Mouse (Mus musculus): ENCODE data around the gene Nkain4.

Gene Nkain4

DNA sequence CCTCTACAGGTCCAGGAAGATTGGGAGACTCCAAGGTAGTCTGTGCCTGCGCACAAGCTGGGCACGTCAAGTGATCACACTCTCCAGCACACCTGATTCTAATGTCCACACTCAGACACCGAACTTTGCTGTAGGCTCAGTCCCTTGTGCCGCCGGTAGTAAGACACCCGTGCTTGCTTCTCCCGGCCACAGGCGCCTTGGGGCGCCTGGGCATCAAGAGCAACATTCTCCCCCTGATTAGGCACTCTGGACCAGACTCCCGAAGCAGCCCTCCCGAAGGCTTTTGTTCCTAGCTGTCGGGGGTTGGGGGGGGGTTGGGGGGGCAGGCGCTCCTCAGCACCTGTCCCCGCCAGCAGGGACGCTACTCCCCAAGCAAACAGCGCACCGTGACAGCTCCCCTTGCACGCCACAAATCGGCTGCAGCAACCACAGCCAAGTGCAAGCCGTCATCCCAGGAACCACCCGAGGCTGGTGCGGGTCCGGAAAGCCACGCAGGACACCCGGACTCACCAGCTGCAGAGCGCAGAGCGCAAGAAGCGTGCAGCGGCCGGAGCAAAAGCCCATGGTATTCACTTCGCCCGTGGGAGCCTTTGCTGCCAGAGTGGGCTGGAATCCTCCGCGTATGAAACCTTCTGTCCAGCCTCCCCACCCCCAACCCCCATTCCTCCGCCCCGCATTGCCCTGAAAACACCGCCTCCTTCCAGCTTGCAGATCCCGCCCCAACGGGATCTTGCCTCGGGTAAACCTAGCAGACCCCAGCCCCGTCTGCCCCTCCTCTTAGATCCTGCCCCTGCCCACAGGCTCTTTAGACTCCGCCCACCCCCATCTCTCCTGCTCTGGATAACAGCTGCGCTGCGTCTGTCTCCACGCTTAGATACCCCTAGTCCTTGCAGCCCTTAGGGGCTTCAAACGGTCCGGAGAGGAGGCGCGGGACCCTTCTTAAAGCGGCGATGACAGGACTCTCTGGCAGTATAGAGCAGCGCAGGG lies at the start of gene Nkain4:
Gene Nkain4, minus strand, starts transcription at position 639 of the 987 bp plus-strand sequence.
- DNase-seq (ENCODE audit: extremely low read depth, low read depth, low spot score), result no peak

DNA sequence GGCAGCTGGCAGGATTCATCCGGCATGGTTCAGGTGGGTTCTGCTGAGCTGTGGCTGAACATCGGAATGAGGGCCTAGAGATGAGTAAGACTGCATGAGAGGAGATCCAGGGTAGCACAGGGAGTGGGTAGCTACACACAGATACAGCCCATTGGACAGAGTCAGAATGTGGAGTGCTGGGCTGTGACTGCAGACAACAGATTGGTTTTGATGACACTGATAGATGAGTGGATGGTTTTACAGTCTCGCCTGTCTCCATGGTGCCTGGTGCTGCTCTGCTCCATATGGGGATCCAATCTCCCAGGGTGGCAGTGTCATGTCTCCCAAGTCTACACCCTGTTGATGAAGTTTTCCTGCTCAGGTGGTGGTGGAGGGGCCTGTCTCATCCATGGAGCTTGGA lies 42.4 kb upstream of the Nkain4 start:
- DNase-seq (ENCODE audit: extremely low read depth, low read depth, low spot score), result no peak

- no peak for DNase-seq (ENCODE audit: extremely low read depth, low read depth, low spot score)
Observed at GRCm38 (mm10) chr2:180996436-180996835, 41.9 kb upstream of the Nkain4 start.

- DNase-seq (ENCODE audit: extremely low read depth, low read depth, low spot score), result no peak
Observed at GRCm38 (mm10) chr2:180995457-180995856, 41.0 kb upstream of the Nkain4 start.

GRCm38 (mm10) chr2:180994360-180994759 lies 39.9 kb upstream of the Nkain4 start:
- DNase-seq (ENCODE audit: extremely low read depth, low read depth, low spot score), result no peak

- DNase-seq (ENCODE audit: extremely low read depth, low read depth, low spot score), result no peak
Observed at GRCm38 (mm10) chr2:180990347-180990746, 35.8 kb upstream of the Nkain4 start.

DNA sequence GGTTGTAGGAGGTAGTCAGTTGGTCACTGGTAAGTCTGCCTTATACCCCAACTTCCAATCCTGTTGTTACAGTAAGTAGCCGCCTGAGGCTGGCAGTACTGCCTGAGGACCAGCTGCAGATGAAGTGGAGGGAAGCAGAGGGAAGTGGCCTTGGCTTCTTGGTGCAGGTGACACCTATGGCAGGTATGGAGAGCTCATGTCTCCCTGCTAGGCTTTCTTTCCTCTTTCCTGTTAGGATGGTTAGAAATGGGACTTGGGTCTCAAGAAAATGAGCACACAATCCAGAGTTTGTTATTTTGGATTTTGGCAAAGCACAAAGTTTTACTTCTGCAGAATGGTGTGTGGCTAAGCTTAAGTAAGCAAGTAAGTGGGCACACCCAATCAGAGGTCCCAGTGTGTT lies 34.4 kb upstream of the Nkain4 start:
- DNase-seq (ENCODE audit: extremely low read depth, low read depth, low spot score), result no peak

- no peak for DNase-seq (ENCODE audit: extremely low read depth, low read depth, low spot score)
Observed at GRCm38 (mm10) chr2:180988347-180988913, 33.9 kb upstream of the Nkain4 start.

GRCm38 (mm10) chr2:180987432-180988030 lies 33.0 kb upstream of the Nkain4 start:
- DNase-seq (ENCODE audit: extremely low read depth, low read depth, low spot score), result no peak

DNA sequence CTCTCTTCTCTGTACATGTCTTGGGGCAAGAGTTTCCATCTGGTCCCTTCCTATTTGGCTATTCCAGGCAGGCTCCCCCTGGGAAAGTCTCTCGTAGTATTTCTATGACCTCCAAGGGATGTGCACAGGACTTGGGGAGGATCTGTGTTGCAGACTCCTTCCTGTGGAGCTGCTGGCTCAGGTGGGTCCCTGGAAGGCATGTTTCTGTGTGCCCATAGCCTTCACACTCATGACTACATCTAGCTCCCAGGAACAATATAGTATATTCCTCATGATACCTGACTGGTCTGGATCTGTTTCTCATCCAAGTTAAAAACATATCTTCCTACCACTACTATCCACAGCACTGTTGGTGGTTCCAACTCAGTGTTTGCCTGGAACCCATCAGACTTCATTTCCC lies 32.5 kb upstream of the Nkain4 start:
- no peak for DNase-seq (ENCODE audit: extremely low read depth, low read depth, low spot score)

GRCm38 (mm10) chr2:180986449-180986848 lies 31.9 kb upstream of the Nkain4 start, which contains the start of gene Col20a1:
TSS of gene Col20a1 (plus strand) at chr2:180986535.
- no peak for DNase-seq (ENCODE audit: extremely low read depth, low read depth, low spot score)

DNA sequence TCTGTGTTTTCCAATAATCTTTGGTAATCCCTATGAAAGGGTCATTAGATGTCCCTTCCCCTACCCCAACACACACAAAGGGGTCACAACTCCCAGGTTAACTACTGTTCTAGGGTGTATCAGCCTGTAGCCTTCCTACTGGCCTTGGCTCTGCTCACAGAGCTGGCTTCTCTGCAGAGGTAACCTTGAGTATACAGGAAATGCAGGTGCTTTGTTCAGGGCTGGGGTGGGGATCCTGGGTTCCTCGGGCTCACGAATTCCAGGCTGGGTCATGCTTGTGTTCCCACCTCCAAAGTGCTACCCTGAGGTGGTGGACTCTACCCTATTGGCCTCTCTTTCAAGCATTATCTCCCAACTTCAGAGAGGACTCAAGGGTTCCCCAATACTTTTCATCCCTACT lies 31.1 kb upstream of the Nkain4 start:
- no peak for DNase-seq (ENCODE audit: extremely low read depth, low read depth, low spot score)

DNA sequence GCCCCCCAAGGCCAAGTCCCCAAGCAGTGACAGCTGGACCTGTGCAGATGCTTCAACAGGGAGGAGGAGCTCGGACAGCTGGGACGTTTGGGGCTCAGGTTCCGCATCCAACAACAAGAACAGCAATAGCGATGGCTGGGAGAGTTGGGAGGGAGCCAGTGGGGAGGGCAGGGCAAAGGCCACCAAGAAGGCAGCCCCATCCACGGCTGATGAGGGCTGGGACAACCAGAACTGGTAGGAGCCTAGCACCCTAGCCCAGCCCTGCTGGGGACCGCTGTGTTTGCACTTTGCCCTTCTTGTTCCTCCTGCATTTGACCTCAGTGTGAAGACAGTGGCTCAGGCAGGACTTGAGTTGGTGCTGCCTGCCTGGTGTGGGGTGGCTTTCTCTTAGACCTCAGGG lies 26.6 kb upstream of the Nkain4 start:
- DNase-seq (ENCODE audit: extremely low read depth, low read depth, low spot score), result no peak

DNA sequence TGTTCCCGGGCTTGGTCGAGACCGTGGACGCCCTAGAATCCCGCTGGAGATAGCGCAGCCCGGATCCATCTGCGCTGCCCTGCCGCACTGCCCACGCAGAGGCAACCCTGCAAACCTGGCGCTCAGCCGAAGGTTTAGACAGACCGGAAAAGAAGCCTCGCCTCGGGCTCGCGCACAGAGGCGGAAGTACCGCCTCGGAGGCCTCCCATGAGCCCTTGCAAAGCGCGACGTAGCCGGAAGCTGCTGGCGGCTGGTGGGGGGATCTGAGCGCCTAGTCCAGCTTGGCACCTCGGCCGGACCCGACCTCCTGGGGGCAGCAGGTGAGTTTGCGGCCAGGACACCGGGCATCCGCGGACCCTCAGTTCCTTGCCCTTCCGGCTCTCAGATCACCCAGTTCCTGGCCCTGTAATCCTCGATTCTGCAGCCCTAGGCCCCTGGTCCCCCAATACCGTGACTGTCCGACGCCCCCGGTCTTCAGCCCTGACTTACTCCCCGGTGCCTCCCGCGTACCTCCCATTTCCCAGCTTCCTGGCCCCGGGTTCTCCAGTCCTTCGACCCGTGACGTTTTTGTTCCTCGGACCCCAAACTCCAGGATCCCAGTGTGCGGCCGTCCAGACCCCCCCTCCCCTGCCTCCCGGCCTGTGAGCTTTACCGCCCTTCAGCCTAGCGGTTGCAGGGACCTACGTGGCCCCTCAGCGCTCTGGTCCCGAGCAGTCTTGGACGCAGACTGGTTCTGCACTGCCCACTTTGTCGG lies 12.7 kb upstream of the Nkain4 start, which contains the start of gene Arfgap1:
Gene Arfgap1, plus strand, starts transcription at position 216 of the 754 bp plus-strand sequence.
- DNase-seq (ENCODE audit: extremely low read depth, low read depth, low spot score), result peak; percentile 52

GRCm38 (mm10) chr2:180966092-180966882 lies 11.8 kb upstream of the Nkain4 start:
- DNase-seq (ENCODE audit: extremely low read depth, low read depth, low spot score), result no peak

- no peak for DNase-seq (ENCODE audit: extremely low read depth, low read depth, low spot score)
Observed at GRCm38 (mm10) chr2:180963956-180964355, 9.5 kb upstream of the Nkain4 start.

- no peak for DNase-seq (ENCODE audit: extremely low read depth, low read depth, low spot score)
Observed at GRCm38 (mm10) chr2:180962616-180963308, 8.3 kb upstream of the Nkain4 start.

- DNase-seq (ENCODE audit: extremely low read depth, low read depth, low spot score), result no peak
Observed at GRCm38 (mm10) chr2:180960187-180960586, 5.7 kb upstream of the Nkain4 start.

DNA sequence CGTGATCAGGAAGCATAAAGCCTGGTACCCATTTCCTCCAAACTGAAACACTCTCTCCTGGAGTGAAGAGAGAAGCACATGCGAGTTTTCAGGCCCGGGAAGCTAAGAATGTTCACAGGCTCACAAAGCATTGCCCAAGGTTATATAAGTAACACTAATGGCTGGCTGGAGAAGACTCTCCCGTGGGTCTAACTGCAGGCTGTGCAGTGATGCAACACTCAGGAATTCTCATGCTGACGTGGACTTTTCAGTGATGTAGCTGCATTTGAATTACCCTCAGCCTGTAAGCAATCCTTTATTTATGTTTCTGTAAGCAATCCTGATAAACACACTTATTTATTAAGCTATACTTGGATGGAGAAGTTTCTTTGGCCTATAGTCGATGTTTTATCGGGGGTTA lies 5.1 kb upstream of the Nkain4 start:
- DNase-seq (ENCODE audit: extremely low read depth, low read depth, low spot score), result no peak

- no peak for DNase-seq (ENCODE audit: extremely low read depth, low read depth, low spot score)
Observed at GRCm38 (mm10) chr2:180953638-180954037, 861 bp downstream of the Nkain4 start.

All from fat pad, adult 2 months (tissue).